Mouse (Mus musculus) CH12F3 (cell line): Measurements from ENCODE around the gene Psg20.
"Not testable (repeated sequence)": the region's sequence is repeated elsewhere in the genome, so short reads cannot be mapped to it uniquely, and the experiment has no call there.

ENCODE experiments used
- in situ Hi-C: fragments of 300-500 bp; cut with MboI; formaldehyde crosslinking; loops from 2 replicates; pipeline ENCODE4 v1.14.3; 2020; ENCODE audit warnings: low sequenced_read_pairs

Psg20 gene

DNA sequence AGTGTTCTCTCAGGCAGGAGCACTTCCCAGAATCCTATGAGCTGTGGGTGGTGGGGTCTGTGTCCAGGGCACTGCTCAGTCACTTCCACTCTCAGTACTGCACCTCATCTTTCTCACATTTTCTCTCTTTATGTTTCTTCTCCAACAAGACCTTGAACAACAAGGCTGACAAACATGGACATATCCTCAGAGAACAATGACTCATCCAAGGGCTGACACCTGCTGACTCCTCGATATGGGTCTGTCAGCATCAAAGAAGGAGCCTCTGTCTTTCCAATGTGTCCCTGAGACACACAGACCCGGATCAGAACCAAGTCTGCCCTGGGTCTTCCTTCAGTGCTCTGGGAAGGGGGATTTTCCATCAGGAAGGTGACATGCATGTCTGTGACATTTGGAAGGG, at the start of gene Psg20:
Gene Psg20, minus strand, starts transcription at position 101 of the 400 bp plus-strand sequence.
- in situ Hi-C loops, result no loop called here

DNA sequence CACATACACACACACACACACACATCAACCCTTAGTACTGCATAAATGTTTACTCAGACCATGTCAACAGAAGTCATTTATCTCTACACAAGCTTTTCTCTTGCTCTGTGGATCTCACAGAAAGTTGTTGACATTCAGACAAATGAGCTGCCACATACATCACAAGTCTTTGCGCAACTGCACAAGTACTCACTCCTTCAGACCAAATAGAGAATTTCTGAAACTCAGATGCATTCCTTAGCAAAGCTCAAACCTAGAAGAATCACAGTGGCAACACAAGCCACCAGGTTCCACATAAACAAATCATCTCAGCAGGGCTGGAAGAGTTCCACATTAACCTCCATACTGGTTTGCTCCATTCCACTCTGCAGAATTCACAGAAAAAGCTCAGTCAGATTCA, 48.5 kb upstream of the Psg20 start:
- in situ Hi-C loops, result no loop called here

DNA sequence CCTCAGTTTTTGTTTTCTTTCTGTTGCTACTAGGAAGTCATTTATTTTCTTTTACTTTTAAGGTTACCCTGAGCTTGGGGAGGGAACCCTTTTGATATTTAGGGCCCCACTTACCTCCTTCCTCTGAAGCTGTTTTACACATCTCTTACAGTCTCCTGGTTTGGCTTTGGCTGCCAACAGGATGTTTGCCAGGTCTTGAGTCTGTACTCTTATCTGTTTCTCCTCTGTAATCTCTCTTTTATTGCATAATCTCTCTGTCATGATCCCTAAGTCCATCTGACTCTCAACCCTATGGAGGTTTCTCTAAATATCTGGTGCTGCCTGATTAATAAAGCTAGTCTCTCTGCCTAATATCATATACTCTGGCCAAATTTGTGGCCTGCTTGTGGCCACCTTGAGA, 47.1 kb upstream of the Psg20 start:
- in situ Hi-C loops, result no loop called here

DNA sequence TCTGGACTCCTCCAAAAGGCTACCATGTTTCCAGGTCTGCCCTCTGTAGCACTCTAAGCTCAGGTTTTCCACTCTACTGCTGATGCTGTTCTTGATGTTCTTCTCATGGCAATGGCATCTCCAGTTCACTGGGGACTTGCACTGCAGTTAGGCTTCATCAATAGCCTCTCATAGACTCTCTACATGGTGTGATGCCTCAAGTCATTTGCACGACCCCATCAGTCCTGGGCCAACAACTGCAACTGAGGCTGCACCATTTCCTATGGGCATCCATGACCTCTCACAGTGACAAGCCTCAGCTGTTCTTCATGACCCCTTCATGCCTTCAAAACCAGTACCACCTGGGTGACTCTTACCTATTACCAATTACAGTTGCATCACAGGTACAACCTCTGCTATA, 42.4 kb upstream of the Psg20 start:
- in situ Hi-C loops, result no loop called here

DNA sequence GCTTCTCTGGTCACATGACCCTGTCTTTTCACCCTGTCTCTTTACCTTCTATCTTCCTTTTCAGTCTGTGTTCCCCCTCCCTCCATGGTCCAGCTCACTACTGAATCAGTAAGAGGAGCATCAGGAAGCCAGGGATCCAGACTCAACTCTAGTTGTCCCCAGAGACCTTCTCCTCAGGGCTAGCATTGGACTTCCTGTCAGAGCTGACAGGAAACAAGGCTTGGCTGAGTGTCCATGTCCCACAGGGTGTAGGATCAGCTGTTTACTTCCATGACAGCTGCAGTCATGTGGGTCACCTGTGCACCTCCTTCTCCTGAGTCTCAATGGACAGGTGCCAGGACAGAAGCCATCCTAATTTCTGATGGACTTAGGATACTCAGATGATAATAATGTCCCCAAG, 39.9 kb upstream of the Psg20 start:
- in situ Hi-C loops, result not testable (repeated sequence)

DNA sequence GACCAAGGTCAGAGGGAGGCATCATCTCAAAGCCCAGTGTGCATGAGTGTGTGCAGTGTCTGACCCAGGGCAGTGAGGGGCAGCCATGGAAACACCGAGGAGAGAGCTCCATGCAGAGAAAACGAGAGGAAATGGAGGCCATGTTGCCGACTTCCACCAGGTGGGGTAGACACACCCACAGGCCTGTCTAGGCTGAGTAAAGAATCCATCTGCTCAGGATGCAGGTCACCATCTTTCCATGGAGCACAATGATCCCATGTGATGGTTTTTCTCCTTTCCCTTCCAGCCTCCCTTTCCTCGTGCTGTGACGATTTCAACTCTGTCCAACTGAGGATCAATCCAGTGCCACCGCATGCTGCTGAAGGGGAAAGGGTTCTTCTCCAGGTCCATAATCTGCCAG, 38.0 kb upstream of the Psg20 start:
- in situ Hi-C loops, result no loop called here

DNA sequence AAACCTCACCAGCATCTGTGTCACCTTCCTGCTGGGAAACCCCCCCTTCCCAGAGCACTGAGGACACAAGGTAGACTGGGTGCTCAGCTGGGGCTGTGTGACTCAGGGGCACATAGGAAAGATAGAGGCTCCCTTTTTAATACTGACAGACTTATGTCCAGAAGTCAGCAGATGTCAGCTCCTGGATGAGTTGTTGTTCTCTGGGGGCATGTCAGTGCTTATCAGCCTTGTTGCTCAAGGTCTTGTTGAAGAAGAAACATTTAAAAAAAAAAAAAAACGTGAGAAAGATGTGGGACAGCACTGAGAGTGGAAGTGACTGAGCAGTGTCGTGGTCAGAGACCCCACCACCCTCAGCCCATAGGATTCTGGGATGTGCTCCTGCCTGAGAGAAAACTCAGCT, 31.8 kb upstream of the Psg20 start, which contains the start of gene Psg22:
Gene Psg22, plus strand, starts transcription at position 301 of the 400 bp plus-strand sequence.
- in situ Hi-C loops, result no loop called here

DNA sequence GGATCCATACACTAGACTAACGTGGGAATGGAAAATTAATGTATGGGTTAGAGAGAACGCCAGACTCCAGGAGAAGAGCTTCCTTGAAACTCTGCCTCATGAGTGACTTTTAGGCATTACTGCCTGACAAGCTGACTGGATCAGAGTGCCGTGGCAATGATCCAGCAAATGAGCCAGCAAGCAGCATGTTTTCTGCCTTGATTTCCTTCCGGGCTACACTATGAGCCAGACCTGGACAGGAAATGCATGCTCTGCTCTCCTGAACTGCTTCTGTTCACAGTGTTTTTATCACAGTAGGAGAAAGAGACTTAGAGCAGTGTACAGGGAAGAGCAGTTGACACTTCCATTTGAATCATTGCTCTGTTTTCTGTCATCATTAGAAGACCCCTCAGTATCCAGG, 29.6 kb upstream of the Psg20 start:
- in situ Hi-C loops, result no loop called here

DNA sequence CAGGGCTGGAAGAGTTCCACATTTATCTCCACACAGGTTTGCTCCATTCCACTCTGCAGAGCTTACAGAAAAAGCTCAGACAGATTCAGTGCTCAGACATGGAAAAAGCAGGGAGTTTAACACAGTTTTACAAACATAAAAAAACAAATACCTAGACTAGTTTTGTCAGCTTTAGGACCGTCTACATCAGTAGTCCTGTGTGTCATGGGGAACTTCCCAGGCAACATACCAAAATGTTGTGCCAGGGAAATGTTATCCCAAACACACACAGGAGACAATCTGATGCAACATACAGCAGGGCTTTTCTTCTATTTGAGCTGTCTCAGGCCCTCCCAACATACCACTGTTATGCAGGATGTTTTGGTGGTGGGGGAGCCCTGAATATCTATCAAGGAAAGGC, 24.9 kb upstream of the Psg20 start:
- in situ Hi-C loops, result no loop called here

DNA sequence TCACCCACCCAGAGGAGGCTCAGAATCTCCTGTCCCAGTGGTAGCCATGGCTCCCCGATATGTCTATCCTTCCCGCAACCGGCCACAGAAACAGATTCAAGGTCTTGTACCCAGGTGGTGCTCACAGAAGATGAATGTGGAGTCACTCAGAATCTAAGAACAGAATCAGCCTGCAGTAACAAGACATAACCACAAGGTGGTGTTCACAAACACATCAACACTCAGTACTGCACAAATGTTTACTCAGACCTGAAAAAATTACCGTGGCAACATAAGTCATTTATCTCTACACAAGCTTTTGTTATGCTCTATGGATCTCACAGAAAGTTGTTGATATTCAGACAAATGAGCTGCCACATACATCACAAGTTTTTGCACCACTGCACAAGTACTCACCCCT, 24.3 kb upstream of the Psg20 start:
- in situ Hi-C loops, result not testable (repeated sequence)

DNA sequence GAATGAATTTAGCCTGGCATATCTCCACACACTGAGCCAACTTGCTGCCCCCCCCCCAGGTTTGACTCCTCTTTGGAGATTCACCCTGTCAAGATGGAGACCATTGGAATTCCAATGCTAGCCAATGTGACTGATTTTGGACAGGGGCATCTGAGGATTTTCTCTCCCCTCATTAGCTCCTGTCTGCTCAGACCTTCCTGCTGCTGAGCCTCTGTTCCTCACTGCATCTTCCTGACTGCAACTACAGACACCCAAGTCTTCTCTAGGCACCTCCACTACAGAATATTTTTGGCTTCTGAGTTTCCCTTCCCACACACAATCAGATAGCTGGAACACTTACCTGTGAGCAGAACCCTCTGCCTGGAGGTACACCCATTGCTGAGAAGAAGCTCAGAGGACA, 399 bp downstream of the Psg20 start:
- in situ Hi-C loops, result no loop called here

DNA sequence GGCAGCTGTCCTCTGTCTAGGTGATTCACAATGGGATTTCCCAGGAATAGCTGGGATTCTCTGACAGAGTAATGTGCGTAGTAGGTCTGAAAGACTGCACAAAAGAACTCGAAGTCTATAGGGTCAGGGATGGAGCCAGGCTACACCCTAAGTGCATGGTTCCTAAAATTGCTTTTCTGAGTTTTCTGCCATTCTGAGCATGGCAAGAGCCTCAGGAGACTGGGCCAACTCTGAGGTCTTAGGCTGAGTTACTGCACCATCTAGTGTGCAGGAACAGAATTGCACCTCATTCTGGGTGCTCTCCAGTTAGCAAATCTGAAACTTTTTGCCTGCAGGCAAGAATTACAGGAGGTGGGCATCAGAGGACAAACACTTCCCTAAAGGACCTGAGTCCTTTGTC, 6.2 kb downstream of the Psg20 start:
- in situ Hi-C loops, result no loop called here

DNA sequence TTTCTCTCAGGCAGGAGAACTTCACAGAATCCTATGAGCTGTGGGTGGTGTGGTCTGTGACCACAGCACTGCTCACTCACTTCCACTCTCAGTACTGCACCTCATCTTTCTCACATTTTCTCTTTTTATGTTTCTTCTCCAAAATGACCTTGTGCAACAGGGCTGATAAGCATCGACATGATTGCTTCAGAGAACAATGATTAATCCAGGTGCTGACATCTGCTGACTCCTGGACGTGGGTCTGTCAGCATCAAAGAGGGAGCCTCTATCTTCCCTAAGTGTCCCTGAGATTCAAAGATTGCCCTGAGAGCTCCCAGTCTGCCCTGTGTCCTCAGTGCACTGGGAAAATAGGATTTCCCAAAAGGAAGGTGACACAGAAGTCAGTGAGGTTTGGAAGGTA, 29.4 kb downstream of the Psg20 start, which contains the start of gene Psg21:
Gene Psg21, minus strand, starts transcription at position 101 of the 400 bp plus-strand sequence.
- in situ Hi-C loops, result not testable (repeated sequence)

DNA sequence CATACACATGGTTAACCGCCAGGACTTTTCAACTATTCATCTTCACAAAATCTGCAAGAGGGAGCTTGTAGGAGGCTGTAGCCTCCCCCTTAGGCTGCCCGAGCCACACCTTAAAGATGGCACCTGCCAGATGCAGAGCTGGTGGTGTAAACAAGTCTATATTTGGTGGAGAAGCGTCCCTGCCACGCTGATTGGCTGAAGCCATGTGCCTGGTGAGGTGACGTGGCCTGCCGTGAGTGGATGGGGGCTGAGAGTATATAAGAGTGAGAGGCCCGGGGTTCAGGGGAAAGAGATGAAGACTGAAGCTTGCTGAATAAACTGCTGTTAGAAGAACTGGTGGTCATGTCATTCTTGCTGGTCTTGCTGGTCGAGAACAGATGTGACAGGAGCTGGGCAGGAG, 59.1 kb downstream of the Psg20 start:
- in situ Hi-C loops, result not testable (repeated sequence)
